Mouse (Mus musculus) heart, adult 2 months (tissue): ENCODE measurements around the gene Cyth3.

Experiments used
- CTCF ChIP-seq: fragments of 200-600 bp; IDR thresholded peaks from 2 replicates; pipeline ENCODE4 v1.8.1; 2022; ENCODE audit warnings: antibody characterized with exemption, mild to moderate bottlenecking, moderate library complexity
- EP300 ChIP-seq: fragments of 200-500 bp; IDR thresholded peaks from 2 replicates; pipeline ENCODE4 v1.6.1; 2011; ENCODE audit warnings: low read depth, low read length, control low read depth; ENCODE audit not compliant: insufficient read depth
- POLR2A ChIP-seq: fragments of 200-500 bp; IDR thresholded peaks from 2 replicates; pipeline ENCODE4 v1.6.1; 2011; ENCODE audit warnings: mild to moderate bottlenecking, low read depth, low read length, control low read depth; ENCODE audit not compliant: insufficient read depth

- TF ChIP-seq CTCF (no peak), POLR2A (no peak), EP300 (no peak)
Measured at GRCm38 (mm10) chr5:143670740-143671415, 48.6 kb downstream of the Cyth3 start.
